ENCODE assay signal across 11 mouse cellular contexts in the genomic region with DNA sequence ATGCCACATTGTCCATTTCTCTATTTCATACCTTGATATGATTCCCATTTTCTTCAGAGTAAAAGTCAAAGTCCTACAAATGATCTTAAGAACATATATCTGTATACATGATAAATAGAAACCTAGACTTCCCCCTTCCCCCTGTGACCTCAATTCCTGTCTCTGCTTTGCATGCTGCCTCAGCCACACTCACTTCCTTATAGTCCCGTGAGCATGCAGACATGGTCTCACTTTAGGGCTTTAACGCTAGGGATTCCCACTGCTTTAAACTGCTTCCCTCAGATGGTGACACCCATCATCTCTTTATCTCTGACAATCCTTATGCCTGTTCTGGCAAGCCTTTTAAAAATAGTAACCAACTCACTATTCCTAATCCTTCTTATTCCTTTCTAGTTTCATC. TPM values are rescaled to one million over a fixed set of nuclear protein-coding genes. Genes with fewer than 3 reads are reported as not detected.
DNase-seq lines count a peak whose midpoint lies in the region; ATAC-seq and TF ChIP-seq lines count a peak whose summit lies in the region.
"Had no signal": no experiment of that assay in that cellular context is flagged by ENCODE, and none has a peak within 500 bp of the region (broad histone marks: within the 10 kb centered on the region; RNA-seq: fewer than 3 reads in every experiment).

No protein-coding gene starts in this region.

- H3K9ac ChIP-seq in intestine, postnatal 0 days (ENCODE audit: low read depth, low read length) = no peak overlapping the region
- H3K9ac ChIP-seq in intestine, embryonic 16.5 days (ENCODE audit: low read depth, low read length) = no peak overlapping the region
- no peak overlapping the region for H3K9ac ChIP-seq in forebrain, embryonic 16.5 days (replicated peaks; ENCODE audit: low read depth, low read length)
- H3K9ac ChIP-seq: kidney, embryonic 15.5 days; limb, embryonic 15.5 days had no signal

- no peaks in the 10 kb centered on the region for H3K9me3 ChIP-seq in intestine, postnatal 0 days (ENCODE audit: control insufficient read depth)
- H3K9me3 ChIP-seq in intestine, embryonic 16.5 days (ENCODE audit: control insufficient read depth, low read length) = no peaks in the 10 kb centered on the region
- no peaks in the 10 kb centered on the region for H3K9me3 ChIP-seq in forebrain, embryonic 16.5 days (ENCODE audit: control insufficient read depth, low read length)
- H3K9me3 ChIP-seq: kidney, embryonic 15.5 days; limb, embryonic 15.5 days had no signal

- no peaks in the 10 kb centered on the region for H3K27me3 ChIP-seq in intestine, postnatal 0 days (replicated peaks; ENCODE audit: control insufficient read depth, insufficient read depth, low read length)
- H3K27me3 ChIP-seq in intestine, embryonic 16.5 days (replicated peaks; ENCODE audit: control insufficient read depth, insufficient read depth, low read length) = no peaks in the 10 kb centered on the region
- H3K27me3 ChIP-seq in forebrain, embryonic 16.5 days (replicated peaks; ENCODE audit: control insufficient read depth, insufficient read depth, low read length) = no peaks in the 10 kb centered on the region
- H3K27me3 ChIP-seq: kidney, embryonic 15.5 days; limb, embryonic 15.5 days had no signal

- H3K4me2 ChIP-seq in intestine, postnatal 0 days (replicated peaks; ENCODE audit: low read depth) = no peak overlapping the region
- no peak overlapping the region for H3K4me2 ChIP-seq in intestine, embryonic 16.5 days (ENCODE audit: low read depth, low read length)
- no peak overlapping the region for H3K4me2 ChIP-seq in forebrain, embryonic 16.5 days (ENCODE audit: low read length)
- H3K4me2 ChIP-seq: kidney, embryonic 15.5 days; limb, embryonic 15.5 days had no signal

- no peak overlapping the region for H3K27ac ChIP-seq in intestine, postnatal 0 days (ENCODE audit: low read depth, low read length)
- H3K27ac ChIP-seq in intestine, embryonic 16.5 days (ENCODE audit: low read length) = no peak overlapping the region
- no peak overlapping the region for H3K27ac ChIP-seq in forebrain, embryonic 16.5 days (ENCODE audit: low read length)
- H3K27ac ChIP-seq: kidney, embryonic 15.5 days; limb, embryonic 15.5 days had no signal

- TF ChIP-seq CTCF in intestine, postnatal 0 days (IDR thresholded peaks at IDR 0.05; ENCODE audit: low read depth) = no peak

- H3K4me1 ChIP-seq in intestine, postnatal 0 days (replicated peaks; ENCODE audit: control insufficient read depth, insufficient read depth, low read length) = no peaks in the 10 kb centered on the region
- no peaks in the 10 kb centered on the region for H3K4me1 ChIP-seq in intestine, embryonic 16.5 days (ENCODE audit: control insufficient read depth, insufficient read depth, low read length)
- H3K4me1 ChIP-seq in forebrain, embryonic 16.5 days (replicated peaks; ENCODE audit: control insufficient read depth, insufficient read depth, low read length) = no peaks in the 10 kb centered on the region
- H3K4me1 ChIP-seq: kidney, embryonic 15.5 days; limb, embryonic 15.5 days had no signal

- ATAC-seq in intestine, postnatal 0 days = peak; percentile 46; the same call in 1 of the 2 replicates
- no peak for ATAC-seq in intestine, embryonic 16.5 days
- peak; percentile 19 for ATAC-seq in activated CD4-positive, CD25-positive, alpha-beta regulatory T cell, adult 4 months
- ATAC-seq in megakaryocyte, adult 5-6 weeks (ENCODE audit: poor library complexity, severe bottlenecking) = peak; percentile 77
- ATAC-seq in forebrain, embryonic 16.5 days = no peak

- H3K36me3 ChIP-seq in intestine, postnatal 0 days (ENCODE audit: control insufficient read depth, insufficient read depth) = no peaks in the 10 kb centered on the region
- no peaks in the 10 kb centered on the region for H3K36me3 ChIP-seq in intestine, embryonic 16.5 days (ENCODE audit: control insufficient read depth, insufficient read depth, low read length)
- H3K36me3 ChIP-seq in forebrain, embryonic 16.5 days (ENCODE audit: control insufficient read depth, insufficient read depth) = no peaks in the 10 kb centered on the region
- H3K36me3 ChIP-seq: kidney, embryonic 15.5 days; limb, embryonic 15.5 days had no signal

- peak; percentile 69 to 76 for DNase-seq in B cell, adult 2 months
- no peak for DNase-seq in adrenal gland, postnatal 25 days
- no peak for DNase-seq in adrenal gland, adult 2 months
- DNase-seq: gastrocnemius, postnatal 25 days had no signal

- 54% methylated on average over 2 of the region's 2 CpGs for WGBS in intestine, postnatal 0 days
- WGBS in intestine, embryonic 16.5 days = 74% methylated on average over 2 of the region's 2 CpGs
- WGBS in forebrain, embryonic 16.5 days = 90% methylated on average over 2 of the region's 2 CpGs

- no peak overlapping the region for H3K4me3 ChIP-seq in intestine, postnatal 0 days (ENCODE audit: low read depth, low read length)
- H3K4me3 ChIP-seq in intestine, embryonic 16.5 days (ENCODE audit: low read length) = no peak overlapping the region
- H3K4me3 ChIP-seq in forebrain, embryonic 16.5 days (replicated peaks; ENCODE audit: low read length) = no peak overlapping the region
- H3K4me3 ChIP-seq: kidney, embryonic 15.5 days; limb, embryonic 15.5 days had no signal

RNA-seq across cellular contexts. Expression of a gene that starts 33.5 kb away (rescaled TPM):
- polyA plus RNA-seq in intestine, postnatal 0 days (2015; fragmentation: Nextera tagmentation; extraction: Ambion mirVana) = 179 and 193 TPM in 2 replicates
- polyA plus RNA-seq in intestine, embryonic 16.5 days (2015; fragmentation: Nextera tagmentation; extraction: Ambion mirVana) = 149 and 151 TPM in 2 replicates
- 100 to 1,000 TPM in 1 of 2 experiments, 10 to 100 TPM in 1; 95.0 to 130 TPM for polyA plus RNA-seq in activated CD4-positive, CD25-positive, alpha-beta regulatory T cell, adult 4 months (2017; shearing (Covaris generic))
- total RNA-seq in megakaryocyte, adult 5-6 weeks (2015) = 81.2 and 94.2 TPM in 2 replicates
- total RNA-seq in megakaryocyte, adult 5-6 weeks (2017) = 118 and 132 TPM in 2 replicates
- polyA plus RNA-seq in forebrain, embryonic 16.5 days (2015; fragmentation: Nextera tagmentation; extraction: Ambion mirVana) = 193 and 200 TPM in 2 replicates
- total RNA-seq in adrenal gland, postnatal 25 days (2021) = 48.2 and 54.6 TPM in 2 replicates
- 10 to 100 TPM; 41.6 to 49.3 TPM for total RNA-seq in adrenal gland, adult 2 months (2021)
- polyA plus RNA-seq in adrenal gland, adult 2 months (2012; rRNA removed) = 2.6 and 3.1 TPM in 2 replicates

Comparison
In these comparisons a context has a peak if more than half of its experiments do, and no peak if none do; other contexts are left out.
1. ATAC-seq: peak in intestine, postnatal 0 days (single experiment), activated CD4-positive, CD25-positive, alpha-beta regulatory T cell, adult 4 months (single experiment) and megakaryocyte, adult 5-6 weeks (single experiment); none in intestine, embryonic 16.5 days (single experiment) and forebrain, embryonic 16.5 days (single experiment).
2. DNase-seq: peak in B cell, adult 2 months (2 of 2); none in adrenal gland, postnatal 25 days (single experiment) and adrenal gland, adult 2 months (single experiment).
3. RNA of a gene that starts 33.5 kb away (polyA plus RNA-seq): 193 to 200 TPM in forebrain, embryonic 16.5 days, 179 to 193 TPM in intestine, postnatal 0 days, 149 to 151 TPM in intestine, embryonic 16.5 days and 95.0 to 130 TPM in activated CD4-positive, CD25-positive, alpha-beta regulatory T cell, adult 4 months; 2.6 to 3.1 TPM in adrenal gland, adult 2 months; every median in the first group is over 10 times any median in the second.